Mouse (Mus musculus) common myeloid progenitor, adult 5-6 weeks (primary cell): ENCODE measurements around the gene Smg6. TPM values are rescaled to one million over a fixed set of nuclear protein-coding genes. Genes with fewer than 3 reads are reported as not detected.

ENCODE experiments used
- ATAC-seq: replicated peaks from 2 replicates; pipeline ENCODE4 v1.8.0; 2016; ENCODE audit warnings: low read depth, mild to moderate bottlenecking, moderate TSS enrichment, inconsistent platforms; ENCODE audit not compliant: poor library complexity, severe bottlenecking
- total RNA-seq: library from RNA; stranded (forward); fragments of 200-1000, 187-1606 nt; gene quantifications from 2 replicates; pipeline ENCODE4 v1.2.3, GENCODE M21; 2017

Gene Smg6
- total RNA-seq, 1 experiment from 2014 or later: 46.7 TPM

DNA sequence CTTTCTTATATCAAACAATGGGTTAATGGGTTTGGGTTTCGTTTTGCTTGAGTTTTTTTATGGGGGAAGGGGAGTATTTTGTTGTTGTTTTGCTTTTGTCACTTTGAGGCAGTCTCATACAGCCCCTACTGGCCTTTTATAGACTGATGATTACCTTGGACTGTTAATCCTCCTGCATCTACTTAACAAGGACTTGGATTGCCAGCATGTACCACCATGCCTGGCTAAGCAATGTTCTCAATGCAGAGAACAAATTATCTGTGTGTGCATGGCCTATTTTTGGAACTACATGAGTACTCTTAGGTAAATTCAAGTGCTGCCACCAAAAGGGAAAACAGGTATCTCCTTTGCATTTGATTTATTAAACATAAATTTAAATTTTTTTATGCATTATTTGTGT lies 157.4 kb downstream of the Smg6 start:
- no peak for ATAC-seq

GRCm38 (mm10) chr11:75092159-75092558 lies 166.5 kb downstream of the Smg6 start:
- ATAC-seq: peak; percentile 87

DNA sequence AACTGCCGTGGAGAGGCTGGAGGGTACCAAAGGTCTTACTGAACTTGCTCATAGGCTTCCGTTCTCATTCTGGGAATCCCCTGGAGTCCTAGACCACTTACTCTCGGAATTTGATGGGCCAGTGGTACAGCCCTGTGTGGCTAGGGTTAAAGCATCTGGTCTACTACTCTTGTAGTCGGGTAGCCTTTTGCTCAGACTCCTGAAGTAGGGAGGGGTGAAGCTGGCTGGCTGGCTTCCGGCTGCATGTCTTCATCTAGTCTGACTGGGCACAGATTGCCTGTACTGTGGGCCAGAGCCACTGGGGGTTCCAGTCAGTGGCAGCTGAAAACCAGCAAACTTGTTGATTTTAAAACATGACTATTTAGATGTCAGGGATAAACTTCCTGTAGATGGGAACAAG lies 167.0 kb downstream of the Smg6 start:
- ATAC-seq: peak; percentile 50

GRCm38 (mm10) chr11:75094759-75095158 lies 169.1 kb downstream of the Smg6 start:
- ATAC-seq: no peak

DNA sequence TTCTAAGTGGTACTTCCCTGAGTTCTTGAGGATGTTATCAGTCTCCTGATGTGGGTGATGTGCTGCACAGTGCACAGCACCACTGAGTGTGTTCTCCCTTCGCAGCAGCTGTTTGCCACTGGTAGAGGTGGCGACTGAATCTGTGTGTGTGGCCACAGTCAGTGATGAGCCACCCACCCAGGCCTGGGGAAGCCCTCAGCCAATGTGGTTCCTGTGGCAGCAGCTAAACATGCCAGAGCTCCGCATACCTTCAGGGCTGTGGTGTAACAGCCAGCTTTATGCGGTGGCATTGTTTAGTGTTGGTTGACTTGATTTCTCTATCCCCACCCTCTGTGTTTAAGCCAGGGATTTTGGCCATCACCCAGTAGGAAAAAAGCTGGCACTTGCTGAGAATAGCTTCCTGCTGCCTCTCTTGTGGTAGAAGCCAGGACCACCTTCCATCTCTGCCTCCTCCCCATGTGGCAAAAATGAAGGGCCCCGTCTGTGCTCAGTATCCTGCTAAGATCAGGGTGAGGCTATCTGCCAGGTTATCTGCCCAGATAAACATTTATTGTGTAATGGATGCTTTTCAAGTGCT lies 177.2 kb downstream of the Smg6 start:
- 0 out of 2 replicates have a peak, but pooled peaks have one; percentile 3 for ATAC-seq

DNA sequence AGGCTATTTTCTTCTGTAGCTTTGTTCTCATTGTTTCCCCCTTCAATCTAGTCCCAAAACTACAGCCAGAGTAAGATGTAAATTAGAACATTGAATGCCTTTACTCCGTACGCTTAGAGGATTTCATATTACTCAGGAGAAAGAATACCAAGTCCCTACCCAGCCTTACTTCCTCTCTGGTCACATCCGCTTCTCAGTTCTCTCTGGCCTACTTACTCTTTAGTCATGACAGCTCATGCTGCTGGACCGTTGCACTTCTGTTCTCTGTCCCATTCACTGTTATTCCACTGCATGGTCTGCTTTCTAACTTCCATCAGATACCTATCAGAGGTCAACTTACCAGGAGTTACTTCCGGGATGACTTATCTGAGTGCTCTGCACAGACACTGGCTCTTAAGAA lies 181.0 kb downstream of the Smg6 start:
- ATAC-seq: peak; percentile 63

- peak; percentile 69 for ATAC-seq
Observed at GRCm38 (mm10) chr11:75108909-75109308, 183.3 kb downstream of the Smg6 start.

GRCm38 (mm10) chr11:75116379-75116778 lies 190.8 kb downstream of the Smg6 start:
- peak; percentile 25; the same call in 1 of the 2 replicates for ATAC-seq

DNA sequence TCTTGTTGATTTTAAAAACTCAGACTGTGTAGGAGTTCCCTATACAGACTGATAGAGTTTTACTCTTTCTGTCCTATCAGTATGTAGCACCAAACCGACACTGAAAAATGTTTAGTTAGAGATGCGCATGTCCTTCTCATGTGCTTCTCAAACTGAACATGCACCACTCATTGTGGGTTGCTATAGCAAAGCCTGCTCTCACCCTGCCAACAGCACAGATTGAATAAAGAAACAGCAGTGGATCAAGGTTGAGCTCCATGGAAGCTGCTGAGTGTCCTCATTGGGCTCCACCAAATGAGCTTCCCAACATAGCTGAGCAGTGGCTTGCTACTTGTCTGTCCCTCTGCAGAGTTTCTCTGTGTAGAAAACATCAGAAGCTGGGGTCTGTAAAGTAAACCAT lies 192.5 kb downstream of the Smg6 start:
- ATAC-seq: no peak

- ATAC-seq: no peak
Observed at GRCm38 (mm10) chr11:75119298-75119697, 193.7 kb downstream of the Smg6 start.

DNA sequence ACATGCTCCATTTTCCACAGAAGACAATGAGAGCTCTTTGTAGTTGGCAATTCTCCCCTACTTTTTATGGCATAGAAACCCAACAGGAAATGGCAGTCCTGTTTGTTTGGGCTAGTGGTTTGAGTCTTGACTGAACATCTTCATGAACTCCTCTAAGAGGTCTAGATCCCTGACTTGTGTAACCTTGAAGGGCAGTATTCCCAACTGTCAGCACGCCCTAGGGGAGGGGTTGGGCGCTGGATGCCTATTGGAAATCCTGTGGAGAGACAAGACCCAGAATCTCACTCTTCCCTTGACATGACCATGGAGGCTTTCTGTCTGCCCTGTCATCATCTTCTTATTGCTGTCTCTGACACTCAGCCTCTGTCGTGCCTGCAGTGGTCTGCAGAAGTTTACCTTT lies 194.2 kb downstream of the Smg6 start:
- ATAC-seq: no peak

DNA sequence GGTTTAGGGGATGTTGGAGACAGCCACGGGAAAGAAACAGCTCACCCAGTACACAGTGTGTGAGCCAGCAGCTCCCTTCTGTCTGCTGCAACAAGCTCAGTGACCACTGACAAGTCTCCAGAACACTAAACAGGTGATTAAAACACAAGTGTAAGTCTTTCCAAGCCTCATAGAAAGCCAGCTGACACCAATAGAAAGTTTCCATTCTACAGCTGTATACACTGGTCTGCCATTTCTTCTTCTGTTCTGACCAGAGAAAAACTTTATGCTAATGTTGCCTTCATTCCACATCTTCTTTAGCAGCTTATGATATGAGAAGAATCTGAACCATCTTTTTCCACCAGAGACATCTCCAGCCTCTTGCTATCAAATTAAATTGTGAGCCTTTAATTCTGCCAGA lies 195.7 kb downstream of the Smg6 start:
- no peak for ATAC-seq

GRCm38 (mm10) chr11:75124406-75124805 lies 198.8 kb downstream of the Smg6 start:
- ATAC-seq: no peak

DNA sequence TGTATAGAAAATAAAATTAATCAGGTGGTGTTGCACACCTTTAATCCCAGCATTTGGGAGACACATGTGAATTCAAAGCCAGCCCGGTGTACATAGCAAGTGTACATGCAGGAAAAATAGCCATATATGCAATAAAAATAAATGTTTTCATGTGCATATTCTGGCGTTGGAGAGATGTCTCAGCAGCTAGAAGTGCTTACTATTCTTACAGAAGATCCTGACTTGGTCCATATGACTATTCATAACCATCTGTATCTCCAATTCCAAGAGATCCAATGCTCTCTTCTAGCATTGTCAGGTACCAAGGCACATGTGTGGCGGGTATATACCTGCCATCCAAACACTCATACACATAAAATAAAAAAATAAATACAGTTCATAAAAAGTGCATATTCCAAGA lies 200.8 kb downstream of the Smg6 start:
- ATAC-seq: no peak

GRCm38 (mm10) chr11:75129481-75129880 lies 203.9 kb downstream of the Smg6 start:
- no peak for ATAC-seq

DNA sequence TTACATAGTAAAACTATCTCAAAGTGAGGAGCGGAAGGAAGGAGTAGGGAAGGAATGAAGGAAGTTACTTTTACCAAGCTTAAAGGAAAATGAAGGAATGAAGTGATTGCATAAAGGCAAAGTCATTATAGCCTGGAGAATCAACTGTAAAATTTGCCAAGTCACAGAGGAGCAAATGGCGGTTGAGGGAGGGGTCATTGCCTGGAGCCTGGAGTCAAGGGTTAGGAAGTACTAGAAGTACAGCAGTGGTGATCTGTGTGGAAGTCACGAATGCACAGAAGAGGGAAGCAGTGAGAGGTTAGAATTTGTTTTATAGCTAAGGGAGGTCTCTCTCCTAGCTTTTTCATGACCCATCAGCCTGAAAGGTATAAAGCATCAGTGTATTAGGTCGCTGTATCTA lies 205.7 kb downstream of the Smg6 start:
- ATAC-seq: peak; percentile 69

DNA sequence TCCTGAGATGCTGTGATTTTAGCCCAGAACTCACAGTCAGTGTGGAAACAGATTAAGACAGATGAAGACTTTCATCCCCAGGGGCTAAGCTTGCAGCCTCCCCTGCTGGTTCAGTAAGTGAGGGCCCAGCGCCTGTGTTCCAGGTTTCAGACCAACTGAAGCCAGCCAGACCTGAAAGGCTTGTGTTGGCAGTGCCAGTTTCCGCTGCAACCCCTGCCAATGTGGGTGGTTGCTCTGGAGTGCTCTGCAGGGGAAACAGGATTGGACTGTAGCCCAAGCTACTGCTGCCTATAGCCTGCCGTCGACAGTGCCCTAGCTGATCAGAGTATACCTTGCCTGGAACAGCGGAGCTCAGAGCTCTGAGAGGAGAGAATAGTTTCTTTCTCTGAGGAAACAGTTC lies 206.7 kb downstream of the Smg6 start:
- ATAC-seq: peak; percentile 27; the same call in 1 of the 2 replicates

DNA sequence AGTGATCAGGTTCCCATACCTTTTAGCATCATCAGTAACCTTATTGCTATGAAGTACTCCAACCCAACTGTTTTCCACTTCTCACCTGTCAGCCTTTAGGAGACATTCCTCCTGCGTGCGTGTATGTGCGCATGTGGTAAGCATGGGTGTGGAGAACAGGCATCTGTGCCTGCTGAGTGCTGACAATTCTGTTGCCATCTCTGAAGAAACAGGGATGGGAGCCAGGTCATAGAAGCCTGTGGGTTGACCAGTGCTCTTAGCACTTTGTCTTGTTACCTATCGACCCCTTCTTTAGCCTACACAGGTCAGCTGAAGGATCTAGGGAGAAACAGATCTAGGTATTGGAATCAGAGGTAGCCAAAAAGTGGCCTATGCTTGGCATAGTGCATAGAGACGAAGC lies 207.8 kb downstream of the Smg6 start:
- no peak for ATAC-seq

- no peak for ATAC-seq
Observed at GRCm38 (mm10) chr11:75133951-75134350, 208.3 kb downstream of the Smg6 start.

- no peak for ATAC-seq
Observed at GRCm38 (mm10) chr11:75134485-75135068, 209.0 kb downstream of the Smg6 start.

GRCm38 (mm10) chr11:75135358-75135757 lies 209.7 kb downstream of the Smg6 start:
- no peak for ATAC-seq
